Mouse (Mus musculus) layer of hippocampus, postnatal 36 days (tissue): ENCODE data around the gene Arpc4. TPM values are rescaled to one million over a fixed set of nuclear protein-coding genes. Genes with fewer than 3 reads are reported as not detected.

Experiments used
- DNase-seq, 2 experiments: peaks; one replicate each; pipeline ENCODE4 v3.0.0; 2022
- total RNA-seq, 2 experiments: library from RNA; stranded (reverse); gene quantifications; 2 replicates each; pipeline ENCODE4 v1.2.3; 2021

Arpc4 gene
- total RNA-seq, 2 experiments from 2014 or later = 296 to 329 TPM

DNA sequence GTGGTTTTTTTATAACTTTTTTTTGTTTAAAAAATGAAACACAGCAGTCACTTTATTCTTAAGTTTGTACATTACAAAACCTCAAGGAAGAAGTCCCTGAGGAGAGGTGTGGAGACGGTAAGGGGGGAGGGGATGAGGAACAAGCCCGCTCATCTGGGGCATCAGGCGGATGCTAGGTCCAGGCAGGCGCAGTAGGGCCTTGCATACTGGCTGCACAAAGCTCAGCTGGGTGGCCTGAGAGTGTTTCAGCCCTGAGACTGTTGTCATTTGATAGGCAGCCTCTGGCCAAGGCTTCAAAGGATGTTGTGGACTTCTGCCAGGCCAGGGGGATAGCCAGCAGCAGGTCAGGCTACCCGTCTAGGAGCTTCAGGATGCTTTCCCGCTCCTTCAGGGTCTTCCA is 11.3 kb upstream of the Arpc4 start:
- no peak for DNase-seq

DNA sequence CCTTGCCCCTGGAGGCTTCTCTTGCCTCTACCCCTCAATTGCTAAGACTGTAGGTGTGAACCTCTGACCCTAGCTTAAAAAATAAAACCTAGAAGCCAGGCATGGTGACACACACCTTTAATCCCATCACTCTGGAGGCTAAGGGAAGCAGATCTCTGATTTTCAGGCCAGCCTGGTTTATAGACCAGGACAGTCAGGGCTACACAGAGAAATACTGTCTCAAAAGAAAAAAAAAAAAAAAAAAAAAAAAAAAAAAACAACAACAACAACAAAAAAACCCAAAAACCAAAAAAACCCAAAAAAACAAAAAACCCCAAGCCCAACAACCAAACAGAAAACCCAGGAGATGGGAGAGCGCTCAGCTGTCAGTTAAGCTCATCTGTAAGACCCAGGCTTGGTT is 10.3 kb upstream of the Arpc4 start:
- DNase-seq = no peak

DNA sequence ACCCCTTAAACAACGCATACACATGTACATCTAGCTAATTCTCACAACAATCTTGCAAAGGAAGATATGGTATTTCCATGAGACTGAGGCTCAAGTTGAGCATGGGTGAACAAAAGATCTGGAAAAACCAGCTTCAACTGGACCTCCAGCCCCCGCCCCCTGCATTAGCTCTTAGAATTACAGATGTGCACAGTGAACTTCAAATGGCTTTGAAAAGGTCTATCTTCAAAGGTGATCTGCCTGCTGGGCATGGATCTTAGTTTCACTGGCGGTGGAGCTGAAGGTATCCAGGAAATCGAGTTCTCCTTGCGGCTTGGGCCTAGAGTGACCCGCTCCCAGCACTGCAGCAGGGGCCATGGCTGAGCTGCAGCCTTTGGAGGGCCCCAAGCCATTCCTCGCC is 9.8 kb upstream of the Arpc4 start:
- DNase-seq = no peak

DNA sequence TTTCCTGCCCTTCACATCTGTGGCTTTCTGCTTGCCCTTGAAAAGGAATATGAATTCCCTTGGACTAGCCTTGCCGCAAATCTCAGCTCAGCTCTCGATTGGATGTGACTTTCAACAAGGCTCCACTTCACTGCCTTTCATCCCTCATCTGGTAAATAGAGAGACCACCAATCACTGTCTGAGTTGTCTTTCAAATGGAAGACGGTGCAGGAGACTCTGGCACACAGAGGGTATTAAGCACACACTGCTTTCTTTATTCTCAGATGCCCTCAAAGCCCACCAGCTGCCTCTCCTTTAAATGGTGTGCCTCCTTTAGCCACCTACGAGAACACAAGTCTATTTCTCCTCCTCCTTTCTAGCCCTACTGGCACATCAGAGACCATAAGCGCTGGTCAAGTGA is 9.3 kb upstream of the Arpc4 start:
- DNase-seq = no peak

DNA sequence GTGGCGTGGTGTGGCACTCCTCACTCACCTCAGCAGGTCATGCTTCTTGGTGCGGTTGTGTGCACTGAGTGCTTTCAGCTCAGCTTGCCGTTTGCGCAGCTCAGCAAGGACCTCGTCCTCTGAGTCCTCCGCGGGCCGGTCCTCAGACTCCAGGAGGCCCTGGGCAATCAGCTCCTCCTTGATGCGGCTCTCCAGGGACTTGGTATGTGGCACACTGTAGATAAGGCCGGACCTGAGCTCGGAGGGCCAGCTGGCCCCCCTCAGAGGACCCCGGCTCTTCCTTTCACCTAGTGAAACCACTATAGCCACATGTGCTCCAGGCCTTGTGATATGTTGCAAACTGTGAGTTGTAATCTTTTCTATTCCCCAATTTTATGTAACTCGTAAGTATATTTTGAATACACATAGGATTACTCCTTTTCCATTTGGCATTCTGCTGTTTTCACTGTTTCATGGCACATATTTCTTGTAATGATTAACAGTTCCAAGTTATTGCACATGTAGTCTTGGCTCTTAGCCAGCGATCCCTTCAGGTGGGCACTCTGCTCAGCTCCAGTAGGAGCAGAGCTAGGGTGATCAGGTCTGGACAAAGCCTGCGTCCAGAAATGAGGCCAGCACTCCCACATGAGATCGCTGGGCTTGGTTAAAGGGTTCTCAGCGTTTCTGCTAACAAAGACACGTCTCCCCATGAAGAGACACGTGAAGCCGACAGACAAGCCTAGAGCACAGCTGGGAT is 7.6 kb upstream of the Arpc4 start:
- no peak for DNase-seq

DNA sequence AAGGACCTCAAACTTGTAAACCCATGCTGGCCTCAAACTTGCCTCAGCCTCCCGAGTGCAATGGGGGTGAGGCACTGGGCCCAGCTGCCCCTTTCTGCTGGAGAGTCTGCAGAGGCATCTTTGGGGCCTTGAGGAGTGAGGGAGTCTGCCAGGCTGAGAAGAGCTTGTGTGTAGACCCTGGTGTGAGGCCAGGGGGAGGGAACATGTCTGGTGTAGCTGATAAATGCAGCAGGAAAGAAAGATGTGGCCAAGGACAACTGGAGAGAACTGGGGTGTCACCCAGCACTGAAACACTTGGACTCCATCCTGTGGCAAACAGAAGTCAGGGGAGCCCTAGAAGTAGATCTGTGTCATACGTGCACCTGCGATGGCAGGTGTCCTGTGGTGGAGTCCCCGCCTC is 4.4 kb upstream of the Arpc4 start:
- no peak for DNase-seq

DNA sequence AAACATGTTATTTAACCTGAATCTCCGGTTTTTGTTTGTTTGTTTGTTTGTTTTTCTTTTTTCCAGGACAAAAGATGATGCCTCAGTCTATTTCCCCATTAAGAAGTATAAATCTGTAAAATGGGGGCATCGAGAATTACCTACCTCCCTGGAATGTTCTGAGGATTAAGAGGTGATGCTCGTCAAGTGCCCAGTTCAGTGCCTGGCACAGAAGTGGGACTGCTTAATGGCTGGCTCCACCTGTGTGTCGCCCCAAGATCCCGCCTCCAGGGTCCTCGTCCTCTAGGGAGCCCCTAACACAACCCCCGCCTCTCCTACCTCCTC is 781 bp upstream of the Arpc4 start:
- DNase-seq = no peak

DNA sequence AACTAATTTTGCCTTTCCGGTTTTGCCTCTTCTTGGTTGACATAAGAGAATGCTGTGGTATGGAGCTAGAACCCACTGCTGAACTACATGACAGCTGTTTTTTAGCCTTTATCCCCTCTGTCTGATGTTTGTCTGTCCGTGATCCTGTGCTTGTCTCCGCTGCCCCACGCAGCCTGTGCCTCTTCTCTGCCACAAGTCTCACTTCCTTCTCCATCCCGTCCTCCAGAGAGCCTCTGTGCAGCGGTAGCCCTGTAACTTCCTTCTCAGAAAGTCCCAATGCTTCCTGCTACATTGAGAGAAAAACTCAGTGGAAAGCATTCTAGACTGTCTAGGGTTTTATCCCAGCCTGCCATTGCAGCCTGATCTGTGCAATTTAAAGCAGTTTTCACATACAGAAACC is 1.3 kb downstream of the Arpc4 start:
- DNase-seq = no peak

DNA sequence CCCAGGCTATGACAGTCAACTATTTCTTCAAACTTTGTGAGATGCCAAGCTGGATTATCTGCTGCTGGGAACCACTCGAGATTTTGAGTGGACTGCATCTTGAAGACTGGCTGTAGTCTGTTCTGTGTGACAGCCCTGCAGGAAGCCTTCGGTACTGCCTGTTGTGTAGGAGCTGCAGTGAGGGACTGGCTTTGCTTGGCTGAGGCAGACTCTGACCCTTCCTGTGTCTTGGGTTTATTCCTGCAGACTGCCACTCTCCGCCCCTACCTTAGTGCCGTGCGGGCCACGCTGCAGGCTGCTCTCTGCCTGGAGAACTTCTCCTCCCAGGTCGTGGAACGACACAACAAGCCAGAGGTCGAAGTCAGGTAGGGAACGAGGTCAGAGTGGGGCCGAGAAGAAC is 2.6 kb downstream of the Arpc4 start:
- DNase-seq = no peak

DNA sequence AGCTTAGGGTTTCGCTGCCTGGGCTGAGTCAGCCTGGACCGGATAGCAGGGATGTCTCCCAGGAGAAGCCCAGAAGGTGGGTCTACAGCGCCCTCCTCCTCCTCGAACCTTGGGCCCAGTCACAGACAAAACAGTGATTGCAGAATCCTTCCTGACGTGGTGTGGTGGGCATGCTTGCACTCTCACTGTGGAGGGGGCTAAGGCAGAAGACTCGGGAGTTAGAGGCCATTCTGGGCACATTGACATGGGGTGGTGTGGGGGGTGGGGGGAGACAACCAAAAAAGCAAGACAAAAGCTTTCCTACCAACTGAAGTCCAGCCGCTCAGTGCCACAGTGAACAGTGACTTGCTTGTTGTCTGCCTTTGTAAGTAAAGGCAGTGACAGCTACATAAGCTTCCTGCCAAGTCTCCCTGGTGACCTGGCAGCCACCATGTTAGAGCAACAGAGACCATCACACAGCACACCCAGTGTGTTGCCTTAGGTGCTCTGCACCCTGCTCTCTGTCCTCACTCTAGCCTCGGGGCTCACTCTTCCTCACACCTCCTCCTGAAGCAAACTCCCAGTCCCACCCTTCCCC is 6.5 kb downstream of the Arpc4 start:
- DNase-seq = no peak

DNA sequence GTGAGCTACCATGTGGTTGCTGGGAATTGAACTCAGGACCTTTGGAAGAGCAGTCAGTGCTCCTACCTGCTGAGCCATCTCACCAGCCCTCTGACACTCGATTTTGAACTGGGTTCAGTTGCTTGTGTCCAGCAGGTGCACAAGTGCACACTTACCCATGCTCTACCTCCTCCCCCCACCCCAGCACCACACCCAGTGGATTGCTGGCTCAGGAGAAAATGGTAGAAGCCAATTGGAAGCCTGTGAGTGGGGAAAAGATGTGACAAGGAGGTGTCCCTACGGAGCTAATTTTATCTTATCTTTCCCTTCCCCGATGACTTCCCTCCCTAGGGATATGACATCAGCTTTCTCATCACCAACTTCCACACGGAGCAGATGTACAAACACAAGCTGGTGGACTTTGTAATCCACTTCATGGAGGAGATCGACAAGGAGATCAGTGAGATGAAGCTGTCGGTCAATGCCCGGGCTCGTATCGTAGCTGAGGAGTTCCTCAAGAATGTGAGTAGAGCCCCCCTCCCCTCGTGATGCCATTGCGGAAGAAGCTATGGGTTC is 7.3 kb downstream of the Arpc4 start:
- DNase-seq = no peak

DNA sequence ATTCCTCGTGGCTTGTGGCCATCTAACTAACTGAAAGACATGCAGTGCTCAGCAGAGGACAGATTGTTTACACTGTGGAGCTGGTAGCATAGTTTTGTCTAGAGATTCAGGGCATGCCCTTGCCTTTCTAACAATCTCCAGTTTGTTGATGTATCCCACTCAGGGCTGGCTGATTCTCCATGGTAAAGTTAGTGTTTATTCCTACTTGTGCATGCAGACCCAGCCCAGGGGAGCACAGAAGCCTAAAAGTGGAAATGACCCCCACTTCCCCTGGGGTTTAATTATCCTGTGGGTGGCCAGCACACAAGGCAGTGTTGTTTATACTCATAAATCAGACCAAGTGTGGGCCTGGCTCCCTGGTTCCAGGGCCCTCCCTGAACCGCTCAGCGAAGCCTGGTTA is 8.1 kb downstream of the Arpc4 start:
- no peak for DNase-seq

DNA sequence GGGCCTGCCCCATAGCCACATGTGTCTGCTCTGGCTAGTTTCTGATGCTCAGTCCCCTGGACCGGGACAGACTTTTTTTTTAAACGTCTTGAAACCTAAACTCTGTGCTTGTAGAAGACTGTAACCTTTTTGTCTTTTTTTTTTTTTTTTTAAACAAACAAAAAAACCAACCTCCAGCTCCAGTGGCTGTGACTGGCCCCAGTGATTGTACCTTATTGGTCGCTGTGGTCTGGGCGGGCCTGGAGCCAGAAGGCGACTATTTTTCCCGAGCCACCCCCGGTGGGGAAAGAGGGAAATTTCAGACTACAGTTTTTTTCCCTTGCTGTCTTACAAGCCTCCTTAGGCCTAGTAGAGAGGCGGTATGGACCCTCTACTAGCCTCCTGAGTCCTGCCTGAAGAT is 11.0 kb downstream of the Arpc4 start, which contains the start of gene Ttll3:
TSS of gene Ttll3 (plus strand) at position 301 of the 400 bp plus-strand sequence.
- no peak for DNase-seq

DNA sequence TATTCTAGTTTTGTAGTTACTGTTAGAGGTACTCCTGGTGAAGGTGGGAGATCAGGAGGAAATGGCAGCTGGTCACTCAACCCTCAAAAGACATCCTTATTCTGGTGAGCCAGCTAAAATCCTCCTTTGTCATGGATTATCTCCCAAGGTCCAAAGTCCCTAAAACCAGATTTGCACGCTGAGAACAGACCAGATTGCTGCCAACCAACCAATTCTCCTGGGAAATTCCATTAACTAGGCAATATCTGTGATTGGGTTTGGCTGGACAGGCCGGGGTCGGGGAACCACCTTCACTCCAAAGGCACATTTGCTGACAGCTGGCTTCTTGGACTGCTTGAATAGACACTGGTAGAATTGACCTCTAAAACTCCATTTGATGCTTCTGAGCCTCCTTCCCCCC is 12.8 kb downstream of the Arpc4 start:
- DNase-seq = no peak

DNA sequence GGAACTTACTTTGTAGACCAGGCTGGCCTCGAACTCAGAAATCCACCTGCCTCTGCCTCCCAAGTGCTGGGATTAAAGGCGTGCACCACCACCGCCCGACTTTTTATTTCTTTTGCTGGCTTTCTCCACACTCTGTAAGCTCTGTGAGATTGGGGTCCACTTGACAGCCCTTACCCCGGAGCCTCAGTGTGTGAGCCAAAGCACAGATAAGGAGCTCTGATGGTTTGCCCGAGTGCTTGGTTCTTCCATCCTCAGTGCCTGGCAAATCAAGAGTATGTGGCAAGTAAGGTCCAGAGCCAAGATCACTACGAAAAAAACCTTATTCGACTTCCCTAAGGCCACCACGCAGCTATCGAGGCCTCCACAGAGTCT is 14.1 kb downstream of the Arpc4 start:
- DNase-seq = no peak

DNA sequence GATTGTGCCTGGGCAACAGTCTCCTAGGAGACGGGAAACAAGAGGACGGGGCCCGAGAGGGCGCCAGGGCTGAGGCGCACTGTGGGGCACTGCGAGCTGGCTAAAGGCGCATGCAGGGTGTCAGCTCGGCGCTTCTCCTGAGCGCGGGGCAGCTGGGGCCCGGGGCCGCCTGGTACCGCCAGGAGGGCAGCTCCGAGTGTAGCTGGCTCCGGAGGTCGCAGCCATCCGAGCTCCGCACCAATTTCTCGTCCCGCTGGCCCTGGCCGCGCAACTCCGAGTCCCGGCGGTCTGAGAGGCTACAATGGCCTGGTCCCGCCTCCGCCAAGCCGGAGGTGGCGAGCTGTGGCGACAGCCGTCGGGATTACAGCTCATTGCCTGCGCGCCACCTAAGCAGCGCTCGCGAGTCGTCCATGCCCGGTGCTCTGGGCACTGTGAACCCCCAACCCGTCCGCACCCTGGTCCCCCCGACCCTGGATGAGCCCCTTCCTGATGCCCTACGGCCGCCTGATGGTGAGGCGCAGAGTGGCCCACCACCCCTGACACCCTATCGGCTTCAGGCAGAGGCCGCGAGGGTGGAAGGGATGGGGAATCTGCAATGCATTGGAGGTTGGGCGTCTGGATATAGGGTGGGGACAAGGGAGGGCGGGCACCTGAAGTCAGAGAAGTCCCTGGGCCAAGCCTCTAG is 14.6 kb downstream of the Arpc4 start:
- DNase-seq = peak; percentile 61 to 70

DNA sequence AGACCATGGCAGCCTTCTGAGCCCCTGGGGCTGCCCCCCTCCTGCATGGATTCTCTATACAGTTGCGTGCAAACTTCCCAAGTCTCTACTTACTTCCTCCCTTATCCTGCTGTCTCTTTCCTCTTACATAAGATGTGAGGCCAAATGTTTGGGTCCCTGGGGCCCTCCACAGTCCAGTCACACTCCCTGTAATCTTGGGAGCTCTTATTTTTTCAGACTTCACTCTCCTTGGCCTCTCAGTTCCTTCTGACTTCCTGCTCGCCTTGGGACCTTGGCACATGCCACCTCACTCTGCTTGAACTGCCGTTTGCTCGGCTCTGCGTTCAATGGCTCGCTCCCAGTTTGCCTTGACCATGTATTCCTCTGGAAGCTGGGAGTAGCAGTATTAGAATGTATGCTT is 16.0 kb downstream of the Arpc4 start:
- DNase-seq = no peak

DNA sequence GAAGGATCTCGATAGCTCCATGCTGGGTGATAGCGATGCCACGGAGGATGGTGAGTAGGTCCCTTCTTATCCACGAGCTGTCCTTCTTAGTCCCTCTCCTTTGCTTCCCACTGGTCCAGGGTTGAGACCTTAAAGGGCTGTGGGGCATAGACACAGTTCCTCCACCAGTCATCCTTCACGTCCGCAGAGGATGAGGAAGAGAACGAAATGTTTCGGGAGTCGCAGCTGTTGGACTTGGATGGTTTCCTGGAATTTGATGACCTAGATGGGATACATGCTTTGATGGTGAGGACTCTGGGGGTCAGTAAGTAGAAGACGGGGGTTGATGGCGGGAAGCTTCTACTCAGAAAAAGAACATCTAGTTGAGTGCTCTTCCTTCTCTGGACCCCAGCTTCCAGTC is 16.9 kb downstream of the Arpc4 start:
- DNase-seq = no peak

DNA sequence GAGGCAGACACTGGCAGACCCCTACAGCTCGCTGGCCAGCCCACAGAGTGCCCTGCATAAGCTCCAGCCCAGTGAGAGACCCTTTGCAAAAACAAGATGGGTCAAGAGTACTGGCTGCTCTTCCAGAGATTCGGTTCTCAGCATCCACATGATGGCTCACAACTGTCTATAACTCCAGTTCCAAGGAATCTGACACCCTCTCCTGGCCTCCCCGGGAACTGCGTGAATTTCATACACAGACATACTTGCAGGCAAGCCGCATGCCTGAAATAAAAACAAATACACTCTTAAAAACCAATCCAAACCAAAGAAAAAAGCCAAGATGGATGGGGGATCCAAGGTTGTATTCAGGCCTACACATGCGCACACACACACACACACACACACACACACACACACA is 17.6 kb downstream of the Arpc4 start:
- no peak for DNase-seq

DNA sequence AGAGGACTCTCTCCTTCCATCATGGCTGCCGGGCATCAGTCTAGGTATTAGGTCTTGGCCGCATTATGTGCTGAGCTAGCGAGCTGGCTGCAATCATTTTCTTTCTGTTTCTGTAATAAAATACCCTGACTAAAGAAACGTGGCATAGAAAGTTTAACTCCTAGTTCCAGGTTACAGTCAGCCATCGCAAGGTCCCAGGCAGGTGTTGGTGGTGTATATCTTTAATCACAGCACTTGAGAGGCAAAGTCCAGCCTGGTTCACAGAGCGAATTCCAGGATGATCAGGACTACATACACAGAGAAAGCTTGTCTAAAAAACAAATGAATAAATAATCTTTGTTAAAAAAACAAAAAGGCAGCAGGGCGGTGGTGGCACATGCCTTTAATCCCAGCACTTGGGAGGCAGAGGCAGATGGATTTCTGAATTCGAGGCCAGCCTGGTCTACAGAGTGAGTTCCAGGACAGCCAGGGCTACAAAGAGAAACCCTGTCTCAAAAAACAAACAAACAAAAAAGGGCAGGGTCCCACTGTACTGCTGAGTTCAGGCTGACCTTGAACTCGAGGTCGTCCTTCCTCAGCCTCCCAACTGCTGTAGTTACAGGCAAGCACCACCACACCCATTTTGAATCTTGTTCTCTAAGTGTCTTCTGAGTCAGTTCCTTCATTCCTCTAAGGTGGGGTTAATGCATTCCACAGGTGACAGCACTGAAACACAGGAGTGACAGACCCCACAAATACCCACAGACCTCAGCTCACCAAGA is 18.5 kb downstream of the Arpc4 start:
- no peak for DNase-seq

DNA sequence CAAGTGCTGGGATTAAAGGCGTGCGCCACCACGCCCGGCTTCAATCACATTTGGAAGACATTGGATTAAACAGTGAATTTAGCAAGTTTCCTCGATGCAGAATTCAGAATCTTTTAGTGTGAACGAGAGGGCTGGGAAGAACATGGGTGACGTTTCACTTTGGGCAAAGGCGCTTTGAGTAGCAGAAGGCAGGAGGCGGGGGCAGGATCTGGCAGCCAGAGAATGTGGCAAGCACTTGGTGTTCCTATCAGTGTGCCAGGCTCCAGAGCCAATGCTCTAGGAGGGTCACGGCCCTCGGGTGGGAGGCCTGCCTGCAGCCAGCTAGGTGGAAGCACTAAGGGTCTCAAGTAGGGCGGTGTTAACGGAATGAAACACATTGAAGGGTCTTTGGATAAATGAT is 24.2 kb downstream of the Arpc4 start:
- peak; percentile 64 to 75 for DNase-seq

DNA sequence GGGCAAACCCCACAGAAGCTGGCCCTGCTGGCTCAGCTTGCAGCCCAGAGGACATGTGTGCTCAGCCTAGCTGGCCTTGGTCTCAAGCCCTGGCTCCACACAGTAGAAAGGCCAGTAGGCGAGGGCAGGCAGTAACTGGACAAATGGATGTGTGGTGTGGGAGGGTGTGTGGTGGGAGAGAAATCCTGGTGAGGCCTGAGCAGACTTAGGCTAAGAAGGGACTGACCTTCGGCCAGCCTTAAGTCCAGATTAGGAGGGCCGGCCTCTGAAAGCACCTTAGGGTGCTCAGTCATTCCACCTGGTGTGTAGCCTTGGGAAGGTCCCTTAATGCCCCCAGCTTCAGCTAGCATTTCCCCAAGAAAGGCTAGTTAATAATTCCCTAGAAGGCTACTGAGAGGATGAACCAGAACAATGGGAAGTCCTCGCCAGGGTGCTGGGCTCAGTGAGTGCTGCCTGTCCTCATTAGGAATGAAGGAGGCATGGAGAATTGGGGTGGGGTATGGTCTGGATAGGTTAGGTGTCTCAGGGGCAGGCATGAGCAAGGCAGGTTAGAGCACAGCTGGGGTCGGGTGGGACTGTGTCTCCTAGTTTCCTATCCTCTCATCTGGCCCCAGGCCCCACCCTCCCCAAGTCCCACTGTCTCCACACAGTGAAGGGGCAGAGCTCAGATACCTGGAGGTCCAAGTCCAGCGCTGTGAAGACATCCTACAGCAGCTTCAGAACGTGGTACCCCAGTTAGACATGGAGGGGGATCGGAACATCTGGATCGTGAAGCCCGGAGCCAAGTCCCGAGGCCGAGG is 26.9 kb downstream of the Arpc4 start:
- no peak for DNase-seq
